Mouse (Mus musculus) erythroblast, embryonic 14.5 days (primary cell): ENCODE measurements around the gene Yjefn3. TPM values are rescaled to one million over a fixed set of nuclear protein-coding genes. Genes with fewer than 3 reads are reported as not detected.

Experiments used
- H3K27me3 ChIP-seq: 2 replicates; pipeline ENCODE4 v1.6.1; 2012; ENCODE audit warnings: inconsistent platforms; ENCODE audit not compliant: control insufficient read depth
- H3K36me3 ChIP-seq: 2 replicates; pipeline ENCODE4 v1.6.1; 2012; ENCODE audit warnings: mild to moderate bottlenecking, inconsistent platforms; ENCODE audit not compliant: control insufficient read depth
- H3K4me1 ChIP-seq: 2 replicates; pipeline ENCODE4 v1.6.1; 2012; ENCODE audit warnings: inconsistent platforms; ENCODE audit not compliant: control insufficient read depth
- H3K4me3 ChIP-seq: replicated peaks from 2 replicates; pipeline ENCODE3; 2012; ENCODE audit warnings: moderate library complexity, mild to moderate bottlenecking, inconsistent platforms
- H3K9me3 ChIP-seq: 2 replicates; pipeline ENCODE4 v1.6.1; 2012; ENCODE audit warnings: low read length, inconsistent platforms, mixed read lengths; ENCODE audit not compliant: control insufficient read depth
- GATA1 ChIP-seq: IDR thresholded peaks from 2 replicates; pipeline ENCODE4 v1.6.1; 2012; ENCODE audit warnings: low read length, inconsistent platforms, mixed read lengths
- TAL1 ChIP-seq: IDR thresholded peaks from 3 replicates; pipeline ENCODE4 v1.6.1; 2012; ENCODE audit warnings: low read length, inconsistent platforms, mixed read lengths
- polyA plus RNA-seq: library from polyadenylated mRNA; stranded (reverse); fragments of >175 nt; gene quantifications from 2 replicates; pipeline ENCODE4 v1.2.3, GENCODE M21; 2012

The Yjefn3 gene
- polyA plus RNA-seq, 1 experiment: 0.17 TPM

- TF ChIP-seq TAL1 (no peak), GATA1 (no peak)
- Histone ChIP-seq H3K4me1 (peaks cover 7% of the 10 kb centered on the region), H3K27me3 (no peaks in the 10 kb centered on the region), H3K4me3 (no peak overlapping the region), H3K36me3 (peaks cover 100% of the 10 kb centered on the region), H3K9me3 (no peaks in the 10 kb centered on the region)
These were observed 10.1 kb upstream of the Yjefn3 start for GRCm38 (mm10) chr8:69912478-69913074.

- no peaks in the 10 kb centered on the region for H3K27me3 ChIP-seq
- no peak for TF ChIP-seq TAL1
- TF ChIP-seq GATA1: no peak
- H3K4me3 ChIP-seq: no peak overlapping the region
- H3K36me3 ChIP-seq: peaks cover 99% of the 10 kb centered on the region
- H3K9me3 ChIP-seq: no peaks in the 10 kb centered on the region
- peaks cover 7% of the 10 kb centered on the region for H3K4me1 ChIP-seq
These were observed 9.4 kb upstream of the Yjefn3 start for GRCm38 (mm10) chr8:69911917-69912316.

GRCm38 (mm10) chr8:69907106-69907505, 4.6 kb upstream of the Yjefn3 start:
- TF ChIP-seq GATA1: no peak
- TF ChIP-seq TAL1: no peak
- Histone ChIP-seq H3K4me1 (peaks cover 49% of the 10 kb centered on the region), H3K27me3 (no peaks in the 10 kb centered on the region), H3K9me3 (no peaks in the 10 kb centered on the region), H3K36me3 (peaks cover 56% of the 10 kb centered on the region), H3K4me3 (no peak overlapping the region)

GRCm38 (mm10) chr8:69906260-69906659, 3.7 kb upstream of the Yjefn3 start:
- Histone ChIP-seq H3K4me1 (peaks cover 50% of the 10 kb centered on the region), H3K9me3 (no peaks in the 10 kb centered on the region), H3K4me3 (no peak overlapping the region), H3K27me3 (no peaks in the 10 kb centered on the region), H3K36me3 (peaks cover 47% of the 10 kb centered on the region)
- TF ChIP-seq GATA1 (no peak), TAL1 (no peak)

GRCm38 (mm10) chr8:69904096-69904495, 1.6 kb upstream of the Yjefn3 start:
- Histone ChIP-seq H3K27me3 (no peaks in the 10 kb centered on the region), H3K9me3 (no peaks in the 10 kb centered on the region), H3K36me3 (peaks cover 36% of the 10 kb centered on the region), H3K4me3 (peak overlapping the region; percentile 68), H3K4me1 (peaks cover 65% of the 10 kb centered on the region)
- TF ChIP-seq TAL1 (no peak), GATA1 (no peak)

GRCm38 (mm10) chr8:69903063-69903542, 591 bp upstream of the Yjefn3 start:
- H3K4me3 ChIP-seq: peak overlapping the region; percentile 68
- peaks cover 33% of the 10 kb centered on the region for H3K36me3 ChIP-seq
- no peaks in the 10 kb centered on the region for H3K27me3 ChIP-seq
- TF ChIP-seq GATA1 (peak; percentile 47; the same call in 1 of the 2 replicates), TAL1 (peak; percentile 45; the same call in 1 of the 3 replicates)
- peaks cover 69% of the 10 kb centered on the region for H3K4me1 ChIP-seq
- no peaks in the 10 kb centered on the region for H3K9me3 ChIP-seq

- Histone ChIP-seq H3K4me1 (peaks cover 80% of the 10 kb centered on the region), H3K27me3 (no peaks in the 10 kb centered on the region), H3K36me3 (peaks cover 37% of the 10 kb centered on the region), H3K9me3 (no peaks in the 10 kb centered on the region), H3K4me3 (peak overlapping the region; percentile 68)
- no peak for TF ChIP-seq TAL1
- no peak for TF ChIP-seq GATA1
These were observed 889 bp downstream of the Yjefn3 start for GRCm38 (mm10) chr8:69901484-69902162.

GRCm38 (mm10) chr8:69900895-69901451, 1.5 kb downstream of the Yjefn3 start:
- peaks cover 38% of the 10 kb centered on the region for H3K36me3 ChIP-seq
- TF ChIP-seq TAL1 (no peak), GATA1 (no peak)
- no peaks in the 10 kb centered on the region for H3K27me3 ChIP-seq
- peaks cover 73% of the 10 kb centered on the region for H3K4me1 ChIP-seq
- no peaks in the 10 kb centered on the region for H3K9me3 ChIP-seq
- peak overlapping the region; percentile 68 for H3K4me3 ChIP-seq

GRCm38 (mm10) chr8:69899876-69900275, 2.6 kb downstream of the Yjefn3 start:
- Histone ChIP-seq H3K9me3 (no peaks in the 10 kb centered on the region), H3K36me3 (peaks cover 48% of the 10 kb centered on the region), H3K4me1 (peaks cover 65% of the 10 kb centered on the region), H3K4me3 (no peak overlapping the region), H3K27me3 (no peaks in the 10 kb centered on the region)
- no peak for TF ChIP-seq GATA1
- TF ChIP-seq TAL1: no peak
